32 mouse cellular contexts compared by ENCODE assay signal in genomic region chr6:108895129-108895528, GRCm38 (mm10).
DNase-seq lines count a peak whose midpoint lies in the region; ATAC-seq and TF ChIP-seq lines count a peak whose summit lies in the region.
"Had no signal": no experiment of that assay in that cellular context is flagged by ENCODE, and none has a peak within 500 bp of the region (broad histone marks: within the 10 kb centered on the region; RNA-seq: fewer than 3 reads in every experiment).

No protein-coding gene starts in this region.

- peaks cover 2% of the 10 kb centered on the region for H3K36me3 ChIP-seq in megakaryocyte, embryonic 14.5 days (replicated peaks; ENCODE audit: low read length)
- H3K36me3 ChIP-seq in MEL (ENCODE audit: control insufficient read depth in 1 of 2, insufficient read depth in 2 of 2, low read length in 2 of 2) = peaks cover 0 to 26% of the 10 kb centered on the region in 2 experiments; a peak in 2 of 4 replicates
- no peaks in the 10 kb centered on the region for H3K36me3 ChIP-seq in forebrain, embryonic 14.5 days (ENCODE audit: control insufficient read depth, insufficient read depth, low read length)
- H3K36me3 ChIP-seq: embryonic facial prominence, embryonic 13.5 days; forebrain, embryonic 10.5 days had no signal

- ATAC-seq in megakaryocyte, adult 5-6 weeks (ENCODE audit: poor library complexity, severe bottlenecking) = no peak
- ATAC-seq in common myeloid progenitor, adult 5-6 weeks (replicated peaks; ENCODE audit: low read depth, poor library complexity, severe bottlenecking) = peak; percentile 58
- no peak for ATAC-seq in forebrain, embryonic 14.5 days
- ATAC-seq: forebrain, postnatal 0 days; hindbrain, embryonic 16.5 days; intestine, embryonic 16.5 days; midbrain, embryonic 16.5 days had no signal

- no peak for TF ChIP-seq RAD21 in MEL (IDR thresholded peaks at IDR 0.05; ENCODE audit: low read depth, low read length)

- peaks cover 90% of the 10 kb centered on the region for H3K4me1 ChIP-seq in megakaryocyte, embryonic 14.5 days
- H3K4me1 ChIP-seq in MEL (ENCODE audit: control insufficient read depth in 1 of 2, insufficient read depth in 2 of 2, low read length in 2 of 2) = peaks cover 6 to 22% of the 10 kb centered on the region in 2 experiments; a peak in 3 of 4 replicates
- no peaks in the 10 kb centered on the region for H3K4me1 ChIP-seq in forebrain, embryonic 14.5 days (ENCODE audit: control insufficient read depth, insufficient read depth, low read length)
- H3K4me1 ChIP-seq: embryonic facial prominence, embryonic 13.5 days; forebrain, embryonic 10.5 days had no signal

- TF ChIP-seq CTCF in MEL (IDR thresholded peaks at IDR 0.05 in 2 of 3, conservative IDR thresholded peaks at IDR 0.05 in 1 of 3; ENCODE audit: control insufficient read depth in 1 of 3, insufficient read depth in 1 of 3, low read depth in 2 of 3, low read length in 3 of 3, poor library complexity in 1 of 3, severe bottlenecking in 1 of 3) = no peak

- H3K79me2 ChIP-seq in MEL (ENCODE audit: control insufficient read depth, insufficient read depth, low read length, poor library complexity) = no peaks in the 10 kb centered on the region

- peak; percentile 61 for DNase-seq in MEL (ENCODE audit: low read depth, low spot score)
- DNase-seq in ovary, postnatal 36 days (ENCODE audit: low spot score) = no peak
- DNase-seq in left cerebral cortex, adult 18-20 months (ENCODE audit: low spot score in 2 of 2) = no peak
- DNase-seq in forebrain, embryonic 14.5 days (ENCODE audit: low spot score) = no peak
- DNase-seq: adrenal gland, postnatal 36 days; B cell, adult 2 months; cerebellum, adult 8-10 months; cerebellum, postnatal 25 days; embryo, embryonic 11 days; forebrain, postnatal 0 days; heart, adult 2 months; kidney, adult 8-10 months; kidney, postnatal 4 days; liver; lung, adult 2 months; lung, postnatal 14 days; right cerebral cortex, adult 18-20 months; spleen, adult 18-20 months; thymus, adult 18-20 months; thymus, postnatal 25 days had no signal

- H3K27me3 ChIP-seq in megakaryocyte, embryonic 14.5 days (replicated peaks) = no peaks in the 10 kb centered on the region
- H3K27me3 ChIP-seq in MEL (ENCODE audit: control insufficient read depth in 1 of 2, insufficient read depth in 2 of 2, low read length in 2 of 2) = no peaks in the 10 kb centered on the region
- H3K27me3 ChIP-seq in forebrain, embryonic 14.5 days (replicated peaks; ENCODE audit: control insufficient read depth, insufficient read depth, low read length) = no peaks in the 10 kb centered on the region
- H3K27me3 ChIP-seq: embryonic facial prominence, embryonic 13.5 days had no signal

- no peak for TF ChIP-seq POLR2A in MEL (IDR thresholded peaks at IDR 0.05; ENCODE audit: control insufficient read depth in 1 of 2, insufficient read depth in 1 of 2, low read depth in 1 of 2, low read length in 2 of 2, poor library complexity in 1 of 2)

- no peaks in the 10 kb centered on the region for H3K9me3 ChIP-seq in megakaryocyte, embryonic 14.5 days
- H3K9me3 ChIP-seq in MEL (replicated peaks; ENCODE audit: insufficient read depth, low read length) = no peaks in the 10 kb centered on the region
- H3K9me3 ChIP-seq in forebrain, embryonic 14.5 days (replicated peaks; ENCODE audit: control insufficient read depth, low read length) = no peaks in the 10 kb centered on the region
- H3K9me3 ChIP-seq: embryonic facial prominence, embryonic 13.5 days; forebrain, embryonic 10.5 days had no signal

- no peak overlapping the region for H3K9ac ChIP-seq in MEL (ENCODE audit: control insufficient read depth, low read depth, low read length, poor library complexity, severe bottlenecking)
- H3K9ac ChIP-seq in forebrain, embryonic 14.5 days (ENCODE audit: low read length) = no peak overlapping the region
- H3K9ac ChIP-seq: embryonic facial prominence, embryonic 13.5 days; forebrain, postnatal 0 days; liver, embryonic 14.5 days had no signal

- peak overlapping the region; percentile 51 for H3K4me3 ChIP-seq in megakaryocyte, embryonic 14.5 days (replicated peaks)
- H3K4me3 ChIP-seq in MEL (ENCODE audit: control insufficient read depth in 1 of 2, insufficient read depth in 1 of 2, low read depth in 2 of 2, low read length in 2 of 2) = no peak overlapping the region
- H3K4me3 ChIP-seq in forebrain, embryonic 14.5 days (ENCODE audit: low read depth, low read length) = no peak overlapping the region
- H3K4me3 ChIP-seq: embryonic facial prominence, embryonic 13.5 days; forebrain, embryonic 10.5 days; heart, adult 2 months had no signal

- 94% methylated on average over 2 of the region's 2 CpGs for WGBS in forebrain, embryonic 14.5 days

- H3K27ac ChIP-seq in MEL (ENCODE audit: control insufficient read depth, low read depth, low read length) = peak overlapping the region; percentile 22; the same call in 1 of the 2 replicates
- no peak overlapping the region for H3K27ac ChIP-seq in forebrain, embryonic 14.5 days (ENCODE audit: low read depth, low read length)
- H3K27ac ChIP-seq: embryonic facial prominence, embryonic 13.5 days; forebrain, embryonic 10.5 days; heart, adult 2 months; kidney, postnatal 0 days; liver, embryonic 14.5 days; stomach, postnatal 0 days had no signal

- H3K4me2 ChIP-seq in forebrain, embryonic 14.5 days (ENCODE audit: low read length) = no peak overlapping the region
- H3K4me2 ChIP-seq: embryonic facial prominence, embryonic 13.5 days; midbrain, embryonic 11.5 days had no signal

- peak; percentile 52 to 72 for TF ChIP-seq EP300 in MEL (IDR thresholded peaks at IDR 0.05; ENCODE audit: low read depth in 1 of 2, low read length in 2 of 2)

TF ChIP-seq in MEL, 35 proteins besides CTCF, POLR2A, EP300 and RAD21:
- TF ChIP-seq USF2 (IDR thresholded peaks at IDR 0.05; ENCODE audit: borderline replicate concordance in 1 of 2, insufficient read depth in 1 of 2, low read depth in 1 of 2, low read length in 2 of 2) = no peak
- TF ChIP-seq ZNF384 (IDR thresholded peaks at IDR 0.05; ENCODE audit: low read depth, low read length) = no peak
- TF ChIP-seq GATA1 (IDR thresholded peaks at IDR 0.05; ENCODE audit: low read depth, low read length) = peak; percentile 39
- no peak for TF ChIP-seq MAFK (IDR thresholded peaks at IDR 0.05; ENCODE audit: borderline replicate concordance, low read depth, low read length)
- TF ChIP-seq ZC3H11A (IDR thresholded peaks at IDR 0.05; ENCODE audit: low read depth, low read length) = no peak
- no peak for TF ChIP-seq E2F4 (IDR thresholded peaks at IDR 0.05; ENCODE audit: borderline replicate concordance, low read depth, low read length)
- TF ChIP-seq MYC (IDR thresholded peaks at IDR 0.05; ENCODE audit: low read depth, low read length) = no peak
- 0 out of 2 replicates have a peak, but pooled peaks have one; percentile 21 for TF ChIP-seq ETS1 (IDR thresholded peaks at IDR 0.05; ENCODE audit: low read depth, low read length)
